Mouse (Mus musculus) left cerebral cortex, postnatal 10 days (tissue): ENCODE results near the gene Fer. TPM values are rescaled to one million over a fixed set of nuclear protein-coding genes. Genes with fewer than 3 reads are reported as not detected.

ENCODE experiments used
- DNase-seq, 2 experiments: peaks; one replicate each; pipeline ENCODE4 v3.0.0; 2021 to 2022; ENCODE audit warnings: low spot score in 2 of 2, mixed read lengths in 1 of 2; ENCODE audit errors: extremely low spot score in 1 of 2
- intact Hi-C: fragments of 180-260 bp; cut with DNase I; formaldehyde crosslinking; loops from one replicate; pipeline ENCODE4 v1.15.1; 2025
- total RNA-seq, 2 experiments: library from RNA; stranded (reverse); gene quantifications; 2 replicates each; pipeline ENCODE4 v1.2.3; 2021

Fer gene
- total RNA-seq, 2 experiments from 2014 or later, result 32.4 to 33.9 TPM

DNA sequence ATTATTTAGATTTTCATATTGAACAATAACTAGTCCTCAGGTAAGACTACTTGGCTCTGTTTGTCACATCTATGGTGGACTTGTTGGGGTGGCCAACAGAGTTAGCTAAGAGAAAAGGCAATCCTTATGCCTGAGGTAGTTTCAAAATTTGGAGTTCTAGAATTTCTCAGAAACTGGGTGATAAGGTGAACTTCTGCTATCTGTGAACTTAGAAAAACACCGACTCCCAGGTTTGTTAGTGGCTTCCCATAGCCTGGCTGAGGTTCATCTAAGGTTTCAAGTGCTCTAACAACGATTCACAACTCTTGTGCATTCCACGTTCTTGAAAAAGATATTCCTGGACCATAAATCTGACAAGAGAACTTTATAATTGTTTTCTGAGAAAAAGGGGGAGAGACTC lies 463 bp upstream of the Fer start:
- no peak for DNase-seq
- intact Hi-C loops, result no loop called here

DNA sequence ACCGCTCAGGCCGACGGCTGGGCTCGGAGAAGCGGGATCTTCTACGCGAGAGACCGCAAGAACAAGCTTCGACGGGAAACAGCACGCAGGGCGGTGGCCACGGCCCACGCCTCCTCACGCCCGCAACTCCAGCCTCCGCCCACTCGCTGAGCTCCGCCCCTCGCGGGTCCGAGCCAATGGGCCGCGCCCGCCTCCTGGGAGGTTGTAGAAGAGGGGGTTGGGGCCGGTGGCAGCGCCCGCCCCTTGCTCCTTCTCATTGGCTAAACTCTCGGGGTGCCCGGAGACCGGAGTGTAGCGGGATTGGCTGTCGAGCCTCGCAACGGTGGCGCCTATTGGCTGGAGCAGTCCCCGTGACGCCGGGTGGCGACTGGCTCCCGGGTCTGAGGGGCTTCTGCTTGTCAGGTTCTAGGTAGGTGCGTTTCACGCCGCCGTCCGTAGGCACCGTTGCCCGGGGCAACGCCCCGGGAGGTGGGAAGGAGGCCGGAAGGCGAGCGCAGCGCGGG lies 836 bp downstream of the Fer start, which contains the start of gene A930002H24Rik:
Gene A930002H24Rik, minus strand, starts transcription at position 145 of the 503 bp plus-strand sequence.
- intact Hi-C loops, result no loop called here
- peak; percentile 99 for DNase-seq

DNA sequence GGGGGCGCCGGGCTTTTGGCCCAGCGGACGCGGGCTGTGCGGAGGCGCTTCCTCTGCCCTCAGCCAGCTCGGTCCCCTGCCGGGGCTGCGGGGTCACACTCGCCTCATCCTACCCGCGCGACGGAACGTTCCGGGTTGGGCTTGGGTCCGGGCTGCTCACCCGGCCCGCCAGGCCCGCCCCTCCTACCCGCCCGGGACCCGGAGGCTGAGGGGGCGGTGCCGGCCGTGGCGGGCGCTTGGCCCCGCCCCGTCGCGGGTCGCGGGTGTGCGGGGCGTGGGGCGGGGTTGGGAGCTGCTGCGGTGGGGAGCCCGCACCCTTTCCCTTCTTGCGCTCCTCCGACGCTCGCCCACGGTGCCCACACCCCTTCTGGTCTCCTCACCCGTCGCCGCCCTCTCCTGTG lies 1.3 kb downstream of the Fer start:
- DNase-seq, result peak in 1 of 2 experiments; percentile 77
- intact Hi-C loops, result no loop called here

DNA sequence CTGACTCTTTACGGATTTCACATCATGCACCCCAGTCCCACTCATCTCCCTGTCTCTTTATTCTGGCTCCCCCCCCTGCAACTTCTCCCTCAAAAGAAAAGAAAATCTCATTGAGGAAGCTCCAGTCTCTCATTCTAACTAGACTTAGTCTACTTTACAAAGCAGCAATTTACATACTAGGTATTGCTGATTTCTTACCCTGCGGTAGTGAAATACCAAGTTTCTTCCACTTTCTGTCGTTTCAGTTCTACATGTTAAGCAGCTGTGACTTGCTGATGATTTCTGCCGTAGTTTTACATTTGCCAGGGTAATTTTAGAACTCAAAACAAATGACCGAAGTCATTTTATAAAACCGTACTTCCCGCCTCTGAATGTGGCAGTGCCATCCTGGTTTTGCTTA lies 8.9 kb downstream of the Fer start:
- DNase-seq, result no peak
- intact Hi-C loops, result no loop called here

DNA sequence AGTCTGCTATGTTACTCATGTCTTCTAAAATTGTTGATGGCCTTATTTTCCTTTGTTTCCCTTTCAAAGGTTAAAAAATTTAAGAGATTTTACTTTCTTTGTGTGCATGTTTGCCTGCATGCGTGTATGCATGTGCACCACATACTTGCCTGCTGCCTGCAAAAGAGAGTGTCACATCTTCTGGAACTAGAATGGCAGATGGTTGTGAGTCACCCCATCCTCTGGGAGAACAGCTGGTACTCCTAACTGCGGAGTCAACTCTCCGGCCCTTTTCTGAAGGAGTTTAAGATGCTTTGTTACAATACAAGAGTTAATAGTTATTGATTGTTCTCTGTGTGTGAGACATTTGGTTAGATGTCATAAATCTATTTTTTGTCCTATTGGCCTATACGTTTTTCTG lies 16.0 kb downstream of the Fer start:
- no peak for DNase-seq
- intact Hi-C loops, result no loop called here

DNA sequence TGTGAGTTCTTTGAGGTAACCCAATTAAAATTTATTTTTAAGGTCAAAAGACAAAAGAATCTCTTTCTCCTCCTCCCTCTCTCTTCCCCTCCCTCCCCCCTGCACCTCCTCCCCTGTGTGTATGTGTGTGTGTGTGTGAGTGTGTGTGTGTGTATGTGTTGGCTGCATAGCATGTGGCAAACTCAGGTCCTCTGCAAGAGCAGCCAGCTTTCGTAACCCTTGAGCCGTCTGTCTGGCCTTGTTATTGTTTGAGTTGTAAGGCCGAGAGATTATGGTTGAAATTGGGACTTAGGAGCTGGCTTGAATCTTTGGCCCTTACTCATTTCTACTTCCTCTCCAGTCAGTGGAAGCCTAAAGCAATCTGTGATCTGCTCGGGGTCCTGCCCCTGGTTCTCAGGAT lies 17.1 kb downstream of the Fer start:
- DNase-seq, result no peak
- intact Hi-C loops, result no loop called here

DNA sequence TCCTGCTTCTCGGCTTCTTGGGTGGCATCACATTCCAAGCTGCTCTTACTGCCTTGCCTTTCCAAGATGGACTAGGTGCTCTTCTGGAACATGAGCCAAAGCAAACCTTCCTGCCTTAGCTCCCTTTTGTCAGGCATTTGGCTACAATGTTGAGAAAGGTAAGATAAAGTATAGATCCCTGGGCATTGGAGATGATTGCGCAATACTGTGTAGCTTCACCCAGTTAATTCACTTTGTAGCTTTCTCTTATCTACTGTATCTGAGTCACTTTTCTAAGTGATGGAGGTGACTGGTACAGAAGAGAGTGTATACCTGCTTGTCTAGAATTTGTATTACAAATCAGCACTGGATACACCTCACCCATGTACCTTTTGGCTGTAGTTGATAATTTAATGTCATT lies 24.1 kb downstream of the Fer start:
- intact Hi-C loops, result no loop called here
- DNase-seq, result no peak

DNA sequence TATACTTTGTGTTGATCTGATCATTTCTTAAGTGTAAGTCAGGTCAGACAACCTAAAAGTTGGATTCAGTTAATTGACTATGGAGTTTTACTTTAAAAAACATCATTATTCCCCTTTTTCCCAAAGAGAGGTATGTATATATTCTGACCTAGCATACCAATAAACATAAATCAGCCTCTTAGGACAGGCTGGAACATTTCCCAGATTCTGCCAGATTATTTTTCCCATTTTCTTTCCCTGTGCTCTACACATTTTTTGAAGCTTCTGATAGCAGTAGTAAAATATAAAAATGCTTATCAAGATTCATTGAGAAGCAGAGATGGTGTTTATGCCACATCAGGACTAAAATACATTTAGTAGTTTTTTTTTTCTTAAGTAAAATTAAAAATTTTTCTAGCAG lies 27.7 kb downstream of the Fer start:
- no peak for DNase-seq
- intact Hi-C loops, result no loop called here

DNA sequence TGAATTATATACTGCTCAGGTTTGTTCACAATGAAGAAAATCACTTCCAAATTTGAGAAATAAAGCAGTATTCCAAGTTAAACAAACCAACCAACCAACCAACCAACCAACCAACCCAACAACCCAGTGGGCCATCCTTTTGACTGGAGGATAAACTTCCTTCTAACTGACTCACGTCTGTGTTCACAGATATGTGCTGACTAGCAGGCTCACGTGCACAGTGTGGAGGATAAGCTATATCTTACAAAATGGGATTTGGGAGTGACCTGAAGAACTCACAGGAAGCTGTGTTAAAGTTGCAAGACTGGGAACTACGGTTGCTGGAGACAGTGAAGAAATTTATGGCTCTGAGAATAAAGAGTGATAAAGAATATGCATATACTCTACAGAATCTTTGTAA lies 33.0 kb downstream of the Fer start:
- intact Hi-C loops, result no loop called here

DNA sequence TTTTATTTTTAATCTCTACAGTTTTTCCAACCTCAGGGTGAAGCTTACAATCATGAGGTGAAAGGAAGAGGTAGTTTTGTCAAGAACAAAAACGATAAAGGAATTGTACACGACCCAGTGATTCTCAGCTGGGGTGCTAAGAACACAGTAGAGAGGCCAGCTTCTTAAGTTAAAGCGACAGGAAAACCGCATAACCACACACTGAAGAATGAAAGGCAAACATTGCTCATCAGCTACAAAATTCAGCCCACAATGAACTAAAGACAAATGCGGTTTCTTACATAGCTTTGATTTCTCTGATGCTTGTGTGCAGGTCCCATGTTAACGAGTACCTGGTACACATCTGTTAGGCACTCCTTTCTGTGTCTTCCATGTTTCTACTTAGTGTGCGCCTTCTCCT lies 34.2 kb downstream of the Fer start:
- intact Hi-C loops, result no loop called here
- no peak for DNase-seq

More for the DNA sequence above, 33.0 kb downstream of the Fer start:
- DNase-seq, result no peak

DNA sequence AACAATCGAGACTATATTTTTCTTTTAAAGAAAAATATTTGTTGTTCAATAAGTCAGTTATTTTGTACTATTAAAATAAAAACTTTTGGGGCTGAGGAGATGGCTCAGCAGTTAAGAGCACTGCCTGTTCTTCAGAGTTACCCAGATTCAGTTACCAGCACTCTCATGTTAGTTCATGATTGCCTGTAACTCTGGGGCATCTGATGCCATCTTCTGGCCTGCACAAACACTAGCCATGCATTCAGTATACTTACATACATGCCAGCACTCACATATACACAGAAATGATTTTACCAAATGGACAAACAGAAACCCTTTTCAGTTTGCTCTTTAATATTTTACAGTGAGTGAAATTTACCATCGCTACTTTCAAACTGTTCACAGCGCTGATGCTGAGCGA lies 46.4 kb downstream of the Fer start:
- intact Hi-C loops, result no loop called here

DNA sequence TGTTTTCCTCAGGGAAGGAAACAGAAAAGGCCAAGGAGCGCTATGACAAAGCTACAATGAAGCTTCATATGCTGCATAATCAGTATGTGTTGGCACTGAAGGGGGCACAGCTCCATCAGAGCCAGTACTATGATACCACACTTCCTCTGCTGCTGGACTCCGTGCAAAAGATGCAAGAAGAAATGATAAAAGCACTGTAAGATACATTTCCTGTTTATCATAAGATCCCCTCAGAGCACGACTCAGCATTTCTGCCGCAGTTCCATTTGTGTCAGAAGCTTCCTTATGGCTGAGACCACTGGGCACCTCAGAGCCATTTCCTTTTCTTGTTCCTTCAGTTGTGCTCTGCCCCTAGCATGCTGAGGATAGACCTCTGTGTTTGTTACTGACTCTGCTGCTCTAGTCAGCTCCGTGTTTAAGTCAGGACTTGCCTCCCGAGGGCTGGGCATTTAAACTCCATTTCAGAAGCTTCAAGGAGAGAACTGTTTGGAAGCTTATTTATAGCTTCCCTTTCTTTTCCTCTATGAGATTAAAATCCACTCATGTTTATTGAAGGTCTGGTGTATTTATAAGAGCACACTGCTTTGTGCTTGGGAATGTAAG lies 58.8 kb downstream of the Fer start:
- intact Hi-C loops, result no loop called here
- no peak for DNase-seq

More for the DNA sequence above, 46.4 kb downstream of the Fer start:
- DNase-seq, result no peak

DNA sequence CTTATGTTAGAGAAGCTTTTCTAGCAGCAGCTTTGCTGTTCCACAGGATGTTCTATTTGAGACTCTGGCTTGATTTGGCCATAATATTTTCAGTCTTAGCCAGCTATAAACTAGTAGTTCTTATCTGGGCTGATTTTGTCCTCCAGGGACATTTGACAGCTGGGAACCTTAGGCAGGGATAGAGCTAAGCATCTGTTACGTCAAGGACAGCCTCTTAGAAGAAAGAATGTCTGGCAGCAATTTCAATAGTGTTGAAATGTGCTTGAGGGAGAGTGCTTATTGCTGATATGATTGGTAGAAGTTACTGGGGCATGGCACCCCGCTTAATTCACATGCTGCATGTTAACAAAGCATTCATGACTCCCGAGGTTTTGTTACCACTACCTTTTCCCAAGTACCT lies 62.7 kb downstream of the Fer start:
- intact Hi-C loops, result no loop called here
- DNase-seq, result no peak

DNA sequence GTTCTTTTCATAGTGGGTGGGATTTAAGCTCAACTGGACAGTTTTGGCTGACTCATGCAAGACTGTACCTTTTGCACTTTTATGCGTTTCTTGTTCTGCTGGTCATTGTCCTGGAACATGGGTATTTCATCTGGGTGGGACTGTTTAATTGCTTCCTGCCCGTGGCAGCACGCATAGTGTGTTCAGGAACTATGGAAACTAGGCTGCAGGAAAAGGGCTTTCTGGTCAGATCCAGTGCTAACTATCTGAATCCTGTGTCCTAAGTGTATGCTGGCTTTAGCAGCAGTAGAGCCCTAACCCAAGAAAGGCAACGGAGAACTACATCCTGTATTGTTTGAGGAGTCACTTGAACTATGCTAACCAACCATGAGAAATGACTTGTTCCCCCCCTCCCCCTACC lies 67.8 kb downstream of the Fer start:
- intact Hi-C loops, result no loop called here
- DNase-seq, result no peak

DNA sequence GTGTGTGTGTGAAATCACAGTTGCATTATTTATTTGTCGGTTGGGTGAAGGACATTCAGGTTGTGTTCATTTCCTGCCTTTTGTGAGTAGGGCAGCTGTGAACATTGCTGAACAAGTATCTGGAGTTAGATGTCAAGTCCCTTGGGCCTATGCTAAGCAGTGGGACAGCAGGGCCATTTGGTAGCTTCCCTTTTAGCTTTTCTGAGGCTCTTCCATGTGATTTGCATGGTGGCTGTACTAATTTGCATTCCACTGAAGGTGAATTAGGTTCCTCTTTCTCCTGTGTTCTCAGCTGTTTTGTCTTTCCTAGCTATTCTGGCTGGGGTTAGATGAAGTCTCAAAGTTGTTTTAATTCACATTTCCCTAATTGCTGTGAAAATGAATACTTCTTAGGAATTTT lies 68.7 kb downstream of the Fer start:
- intact Hi-C loops, result no loop called here

DNA sequence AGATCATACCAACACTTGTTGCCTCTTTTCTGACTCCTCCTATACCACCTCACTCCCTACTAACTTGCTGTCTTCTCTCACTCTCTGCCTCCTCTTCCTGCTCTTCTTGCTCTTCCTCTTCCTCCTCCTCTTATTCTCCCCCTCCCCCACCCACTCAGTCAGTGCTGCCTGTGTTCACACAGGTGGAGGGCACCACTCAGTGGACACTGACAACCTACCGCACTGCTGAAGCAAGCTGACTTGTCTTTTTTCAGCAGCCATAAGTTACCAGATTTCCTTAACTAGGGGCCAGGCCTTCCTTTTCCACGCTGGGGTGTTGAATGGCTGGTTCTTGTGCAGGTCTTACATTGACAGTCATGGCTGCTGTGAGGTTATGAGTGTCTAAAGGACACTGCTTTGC lies 72.5 kb downstream of the Fer start:
- DNase-seq, result no peak
- intact Hi-C loops, result no loop called here

More for the DNA sequence above, 68.7 kb downstream of the Fer start:
- DNase-seq, result no peak

DNA sequence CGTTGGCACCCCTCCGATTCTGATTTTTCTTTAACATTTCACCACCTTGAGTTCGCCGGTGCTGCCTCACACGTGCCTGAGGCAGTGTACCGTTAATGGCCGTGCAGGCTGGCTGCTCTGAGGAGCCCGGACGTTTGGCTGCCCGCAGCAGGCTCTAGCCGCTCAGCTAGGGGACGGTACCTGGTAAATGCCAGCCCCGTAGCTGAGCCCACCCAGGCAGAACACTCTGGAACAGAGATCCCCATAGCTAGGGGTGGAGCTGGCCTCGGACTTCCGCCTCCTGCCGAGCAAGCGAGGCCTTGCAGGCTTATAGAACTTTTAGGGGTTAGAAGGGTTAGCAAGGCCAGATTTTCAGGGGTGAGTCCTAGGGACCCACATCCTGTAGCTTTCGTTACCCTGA lies 75.0 kb downstream of the Fer start:
- intact Hi-C loops, result no loop called here
- DNase-seq, result peak in 1 of 2 experiments; percentile 19

DNA sequence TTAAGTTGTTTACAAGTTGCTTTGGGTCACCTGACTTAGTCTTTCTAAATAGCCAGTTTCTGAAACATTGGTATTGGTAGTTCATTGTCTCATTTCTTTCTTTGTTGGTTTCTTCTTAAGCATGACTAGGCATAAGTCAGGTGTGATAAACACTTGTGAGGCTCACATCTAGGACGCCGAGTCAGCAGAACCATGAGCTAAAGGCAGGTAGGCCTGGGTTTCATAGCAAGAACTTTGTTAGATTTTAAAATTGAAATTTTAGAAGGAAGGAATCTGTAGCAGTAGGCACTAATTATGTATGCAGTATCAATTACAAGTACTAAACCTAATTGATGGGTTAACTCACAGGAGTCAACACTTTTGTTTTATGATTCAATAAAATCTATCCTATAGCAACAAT lies 83.9 kb downstream of the Fer start:
- intact Hi-C loops, result no loop called here
- DNase-seq, result no peak

DNA sequence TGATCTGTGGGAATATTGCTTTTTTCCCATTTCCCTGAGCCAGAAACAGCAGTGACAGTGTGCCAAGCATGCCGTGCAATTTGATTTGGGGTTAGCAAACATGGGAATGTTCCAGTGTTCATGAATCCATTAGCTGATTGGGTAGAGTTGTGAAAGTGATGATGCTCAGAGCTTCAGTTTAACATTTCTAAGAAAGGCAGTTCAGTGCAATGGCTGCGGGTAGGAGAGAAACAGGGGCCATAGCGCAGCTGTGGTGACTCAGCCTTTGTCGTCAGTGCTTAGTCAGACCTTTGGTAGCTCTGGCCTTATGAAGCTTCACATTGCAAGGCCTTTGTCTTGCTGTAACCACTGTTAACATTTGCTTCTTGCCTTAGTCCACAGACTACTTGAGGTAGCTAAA lies 85.9 kb downstream of the Fer start:
- intact Hi-C loops, result no loop called here
- no peak for DNase-seq

DNA sequence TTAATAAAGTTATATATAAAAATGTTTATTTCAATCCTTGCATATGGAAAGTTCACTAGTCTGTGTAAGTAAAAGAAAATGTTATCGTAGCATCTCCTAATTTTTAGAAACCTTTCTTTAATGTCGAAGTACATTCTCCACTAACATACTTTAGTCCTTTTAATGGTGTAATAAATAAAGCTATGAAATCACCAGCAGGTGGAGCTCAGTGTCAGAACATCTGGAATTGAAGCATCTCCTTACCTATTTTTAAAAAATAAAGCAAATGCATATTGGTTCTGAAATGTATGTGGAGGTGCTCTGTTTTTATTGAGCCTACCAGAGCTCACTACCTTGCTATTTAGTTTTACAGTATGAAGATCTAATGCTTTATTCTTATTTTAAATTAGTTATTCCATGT lies 88.6 kb downstream of the Fer start:
- intact Hi-C loops, result no loop called here
- DNase-seq, result no peak

DNA sequence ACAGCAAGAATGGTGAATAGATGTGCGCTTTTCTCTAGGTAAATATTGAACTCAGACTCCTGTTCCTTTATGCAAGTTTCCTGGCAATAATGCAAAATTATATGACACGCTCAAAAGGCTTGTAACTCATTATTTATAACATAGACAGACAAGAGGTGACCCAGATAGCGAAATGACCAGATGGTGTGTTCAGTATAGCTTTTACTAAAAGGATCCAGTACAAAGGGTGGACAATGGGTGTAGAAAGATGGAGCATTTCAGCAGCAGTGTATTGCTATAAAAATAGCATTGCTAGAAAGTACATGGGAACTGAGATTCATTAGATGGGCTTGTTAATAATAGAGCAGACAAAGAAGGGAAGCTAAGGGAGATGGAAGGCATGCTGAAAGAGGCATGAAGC lies 104.2 kb downstream of the Fer start:
- DNase-seq, result no peak
- intact Hi-C loops, result no loop called here
